Mouse (Mus musculus) mouse trophoblast stem cell (cell line): Measurements from ENCODE around the gene Aldh1a1.

Source experiments
- in situ Hi-C, 2 experiments: fragments of 300-500 bp; cut with MseI, MboI; formaldehyde crosslinking; loops; 2 replicates in 1 of 2; 3 replicates in 1 of 2; pipeline ENCODE4 v1.15.1; 2025

Gene Aldh1a1

GRCm38 (mm10) chr19:20653082-20653676, 160.7 kb downstream of the Aldh1a1 start:
- in situ Hi-C loops, result no loop called here

DNA sequence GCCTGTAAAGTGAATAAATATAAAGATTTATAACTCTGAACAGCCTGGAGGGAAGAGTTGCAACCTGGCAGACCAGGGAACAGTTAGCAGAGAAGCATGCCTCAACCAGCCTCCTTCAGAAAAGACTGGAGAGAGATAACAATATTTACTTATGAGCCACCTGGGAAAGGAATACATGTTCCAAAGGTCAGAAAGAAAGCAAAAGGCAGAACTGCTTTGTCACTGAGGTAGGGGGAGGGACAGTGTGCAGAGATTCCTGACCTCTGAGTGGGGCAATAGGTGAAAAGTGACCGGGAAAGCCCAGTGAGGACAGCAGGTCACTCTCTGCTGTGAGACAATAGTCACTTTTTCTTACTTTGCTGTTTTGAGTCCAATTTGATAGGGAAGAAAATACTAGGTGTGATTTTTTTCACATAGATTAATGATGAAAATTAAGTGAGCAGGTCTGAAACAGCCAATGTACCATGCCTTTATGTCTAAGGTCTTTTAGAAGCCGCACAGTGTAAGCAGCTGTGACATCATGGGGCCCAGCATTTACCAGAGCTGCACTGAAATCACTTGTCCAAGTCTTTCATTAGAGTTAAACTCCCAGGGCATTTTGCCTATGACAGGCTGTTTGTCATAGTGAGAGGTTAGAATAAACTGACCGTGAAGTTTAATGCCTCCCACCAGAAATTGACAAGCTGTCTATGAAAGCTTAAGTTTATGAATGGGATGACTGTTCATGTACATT, 161.8 kb downstream of the Aldh1a1 start:
- in situ Hi-C loops, result no loop called here

DNA sequence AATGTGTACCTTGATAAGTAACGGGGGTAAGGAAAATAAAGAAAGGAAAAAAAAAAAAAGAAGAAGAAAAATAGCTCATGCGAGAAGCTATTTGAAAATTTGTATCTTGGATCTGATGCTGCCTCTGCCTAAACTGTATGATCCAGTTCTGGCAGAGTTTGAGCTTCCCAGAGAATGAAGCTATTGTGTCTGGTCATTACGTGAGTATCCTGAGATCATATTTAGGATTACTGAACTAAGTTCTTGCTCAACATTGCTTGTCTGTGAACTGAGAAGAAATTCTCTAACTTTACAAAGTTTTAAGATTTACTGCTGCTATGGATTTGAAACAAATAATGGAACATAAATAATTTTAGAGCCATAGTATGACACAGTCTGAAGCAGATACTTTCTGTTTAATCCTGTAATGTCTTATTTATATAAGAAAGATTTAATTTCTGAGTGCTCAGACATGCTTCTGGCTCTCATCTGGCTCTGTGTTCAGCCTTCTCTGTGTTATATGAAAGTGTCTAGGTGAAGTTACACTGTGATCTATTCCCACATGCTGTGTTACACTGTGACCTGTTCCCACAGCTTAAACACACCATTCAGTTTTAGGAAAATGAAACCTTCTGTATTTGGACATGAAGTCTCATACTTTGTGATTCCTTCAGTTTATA, 185.3 kb downstream of the Aldh1a1 start:
- in situ Hi-C loops, result no loop called here
